Mouse (Mus musculus) small intestine, adult 2 months (tissue): Measurements from ENCODE around the gene Enc1. TPM values are rescaled to one million over a fixed set of nuclear protein-coding genes. Genes with fewer than 3 reads are reported as not detected.

ENCODE experiments used
- H3K27ac ChIP-seq: fragments of 200-500 bp; 2 replicates; pipeline ENCODE4 v1.5.1; 2012; ENCODE audit warnings: low read depth, low read length, control low read depth, inconsistent platforms; ENCODE audit not compliant: insufficient read depth
- H3K27me3 ChIP-seq: fragments of 200-500 bp; 2 replicates; pipeline ENCODE4 v1.6.1; 2012; ENCODE audit warnings: mild to moderate bottlenecking, moderate library complexity, low read length, inconsistent platforms; ENCODE audit not compliant: control insufficient read depth, insufficient read depth
- H3K36me3 ChIP-seq: fragments of 200-500 bp; 2 replicates; pipeline ENCODE4 v1.6.1; 2012; ENCODE audit warnings: mild to moderate bottlenecking, low read length, control low read depth, inconsistent platforms; ENCODE audit not compliant: control insufficient read depth, insufficient read depth
- H3K4me1 ChIP-seq: fragments of 200-500 bp; 2 replicates; pipeline ENCODE4 v1.6.1; 2012; ENCODE audit warnings: low read length, inconsistent platforms, mixed read lengths; ENCODE audit not compliant: control insufficient read depth, insufficient read depth, insufficient read length
- H3K4me3 ChIP-seq: fragments of 200-500 bp; 2 replicates; pipeline ENCODE4 v1.5.1; 2012; ENCODE audit warnings: low read depth, mild to moderate bottlenecking, control low read depth, inconsistent platforms, low read length, moderate library complexity
- CTCF ChIP-seq: fragments of 200-500 bp; IDR thresholded peaks from 2 replicates; pipeline ENCODE4 v1.5.1; 2012; ENCODE audit warnings: low read depth, mild to moderate bottlenecking, control low read depth, inconsistent platforms, low read length, moderate library complexity, mixed read lengths; ENCODE audit not compliant: insufficient replicate concordance, insufficient read length; ENCODE audit errors: extremely low read depth
- POLR2A ChIP-seq: fragments of 200-500 bp; IDR thresholded peaks from 2 replicates; pipeline ENCODE4 v1.6.1; 2012; ENCODE audit warnings: low read depth, mild to moderate bottlenecking, control low read depth, inconsistent platforms, low read length, moderate library complexity
- WGBS: fragments of 180-500 bp; shearing (Covaris S2); methylation state at CpG from one replicate; pipeline ENCODE4 v1.1.7; 2018; 5-methylcytosine and 5-hydroxymethylcytosine counted together
- polyA plus RNA-seq: library from polyadenylated mRNA; depleted of rRNA; stranded (reverse); fragments of >200 nt; gene quantifications from 2 replicates; pipeline ENCODE4 v1.2.3, GENCODE M21; 2012

Enc1 gene
- polyA plus RNA-seq, 1 experiment = 4.6 TPM

DNA sequence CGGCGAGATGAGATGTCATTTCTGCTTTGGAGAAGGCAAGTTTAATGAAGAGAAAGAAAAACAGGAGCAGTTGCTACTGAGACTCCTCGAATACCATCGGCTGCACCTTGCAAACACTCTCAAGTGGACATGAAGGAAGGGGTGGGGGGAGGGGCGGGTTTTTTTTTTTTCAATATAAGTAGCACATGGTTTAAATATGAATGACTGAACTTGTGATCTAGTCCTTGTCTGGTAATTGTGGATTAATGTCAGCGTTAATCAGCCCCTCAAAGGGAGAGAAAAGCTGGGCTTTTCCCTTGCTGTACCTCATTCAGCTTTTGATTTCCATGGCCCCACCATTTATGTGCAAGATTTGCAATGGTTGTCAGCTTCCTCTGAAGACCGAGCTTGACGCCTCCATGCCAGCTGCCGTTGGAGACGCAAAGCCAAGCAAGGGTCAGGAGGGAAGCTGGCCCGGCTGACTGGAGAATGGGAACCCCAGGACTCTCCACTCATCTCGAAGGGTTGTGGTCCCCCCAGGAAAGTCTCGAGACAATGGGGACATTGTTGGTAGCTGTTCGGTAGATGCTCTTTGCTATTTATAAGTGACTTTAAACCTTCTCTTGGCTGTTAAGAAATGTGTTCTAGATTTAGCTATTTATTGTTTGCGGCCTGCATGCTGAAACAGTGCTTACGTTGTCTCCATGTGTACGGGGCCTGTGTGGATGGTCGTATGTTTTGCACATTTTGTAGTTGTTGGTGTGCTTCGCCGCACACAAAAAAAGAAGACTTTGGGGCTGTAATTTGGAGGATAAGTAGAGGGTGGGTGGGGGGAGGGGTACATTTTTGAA lies 9.9 kb downstream of the Enc1 start:
- 91% methylated on average over 20 of the region's 20 CpGs for WGBS
- no peak overlapping the region for H3K27ac ChIP-seq
- no peaks in the 10 kb centered on the region for H3K27me3 ChIP-seq
- peaks cover 47% of the 10 kb centered on the region for H3K36me3 ChIP-seq
- H3K4me3 ChIP-seq = no peak overlapping the region
- TF ChIP-seq CTCF = no peak
- TF ChIP-seq POLR2A = no peak
- peaks cover 12% of the 10 kb centered on the region; the same call in 1 of the 2 replicates for H3K4me1 ChIP-seq

DNA sequence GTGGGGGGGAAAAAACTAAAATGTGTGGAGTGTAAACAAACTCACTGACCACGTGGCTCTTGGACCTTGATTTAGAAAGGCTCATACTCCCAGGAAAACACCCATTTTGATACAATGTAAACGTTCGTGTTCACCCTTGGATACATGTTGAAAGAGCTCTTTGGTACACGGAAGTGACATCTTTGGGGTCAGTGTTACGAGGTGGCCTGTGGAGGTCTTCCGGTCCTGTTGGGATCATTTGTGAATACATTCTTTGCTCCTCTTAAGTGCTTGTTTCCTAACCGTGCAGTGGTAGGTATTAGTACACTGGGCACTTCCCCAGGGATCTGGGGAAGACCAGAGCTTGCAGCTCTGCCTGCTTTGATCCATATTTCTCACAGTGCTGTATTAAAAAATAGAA lies 10.8 kb downstream of the Enc1 start:
- H3K4me1 ChIP-seq = peaks cover 12% of the 10 kb centered on the region; the same call in 1 of the 2 replicates
- 65% methylated on average over 7 of the region's 7 CpGs for WGBS
- no peak overlapping the region for H3K27ac ChIP-seq
- H3K36me3 ChIP-seq = peaks cover 37% of the 10 kb centered on the region
- no peaks in the 10 kb centered on the region for H3K27me3 ChIP-seq
- no peak overlapping the region for H3K4me3 ChIP-seq
- TF ChIP-seq CTCF (no peak), POLR2A (no peak)

DNA sequence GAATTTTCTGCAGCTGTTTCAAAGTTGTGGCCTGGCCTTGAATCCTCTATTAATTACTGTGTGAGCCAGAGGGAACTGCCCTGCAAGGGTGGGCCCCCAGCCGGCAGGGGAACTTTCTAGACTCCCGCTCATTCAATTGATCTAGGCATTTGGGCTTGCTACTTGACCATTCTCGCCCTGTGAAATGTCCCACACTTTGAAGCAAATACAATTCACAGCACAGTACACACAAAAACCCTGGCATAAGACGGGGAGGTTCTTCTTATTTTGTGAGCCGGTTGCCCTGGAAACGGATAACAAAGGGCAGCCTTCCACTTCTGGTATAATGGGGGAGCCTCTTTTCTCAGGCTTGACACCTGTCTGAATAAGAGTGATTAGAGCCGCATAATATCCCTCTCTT lies 11.6 kb downstream of the Enc1 start:
- no peak overlapping the region for H3K4me3 ChIP-seq
- H3K27me3 ChIP-seq = no peaks in the 10 kb centered on the region
- TF ChIP-seq CTCF (no peak), POLR2A (no peak)
- H3K4me1 ChIP-seq = peaks cover 12% of the 10 kb centered on the region
- no peak overlapping the region for H3K27ac ChIP-seq
- WGBS = 60% methylated on average over 7 of the region's 7 CpGs
- peaks cover 32% of the 10 kb centered on the region for H3K36me3 ChIP-seq

DNA sequence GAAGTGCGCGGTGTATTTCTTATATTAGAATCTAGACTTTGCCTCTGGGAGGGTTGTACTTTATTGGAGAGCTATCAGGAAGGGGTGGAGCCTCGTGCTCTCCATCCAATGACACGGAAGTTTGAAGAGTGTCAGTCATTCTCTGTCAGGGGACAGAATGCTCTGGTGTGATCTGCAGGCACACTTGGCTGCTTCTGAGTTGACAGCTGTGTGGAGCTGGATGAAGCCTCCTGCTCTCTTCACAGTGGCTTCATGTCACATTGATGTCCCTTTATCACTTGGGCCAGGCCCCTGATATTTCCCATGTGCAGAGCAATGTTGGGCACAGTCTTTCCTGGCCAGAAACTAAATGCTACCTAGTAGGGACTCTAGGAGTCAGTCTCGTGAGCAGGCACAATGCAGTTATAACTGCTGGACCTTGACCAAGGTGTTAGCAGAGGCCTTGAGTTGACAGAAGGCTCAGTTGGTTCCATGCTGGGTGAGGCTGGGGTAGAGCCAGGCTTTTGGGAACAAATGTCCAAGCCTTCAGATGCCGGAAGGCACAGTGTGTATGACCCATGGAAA lies 12.6 kb downstream of the Enc1 start:
- peak overlapping the region; percentile 95 for H3K27ac ChIP-seq
- H3K27me3 ChIP-seq = no peaks in the 10 kb centered on the region
- peaks cover 24% of the 10 kb centered on the region for H3K36me3 ChIP-seq
- WGBS = 27% methylated on average over 6 of the region's 6 CpGs
- peaks cover 12% of the 10 kb centered on the region for H3K4me1 ChIP-seq
- TF ChIP-seq CTCF (no peak), POLR2A (peak; percentile 47; the same call in 1 of the 2 replicates)
- no peak overlapping the region for H3K4me3 ChIP-seq

DNA sequence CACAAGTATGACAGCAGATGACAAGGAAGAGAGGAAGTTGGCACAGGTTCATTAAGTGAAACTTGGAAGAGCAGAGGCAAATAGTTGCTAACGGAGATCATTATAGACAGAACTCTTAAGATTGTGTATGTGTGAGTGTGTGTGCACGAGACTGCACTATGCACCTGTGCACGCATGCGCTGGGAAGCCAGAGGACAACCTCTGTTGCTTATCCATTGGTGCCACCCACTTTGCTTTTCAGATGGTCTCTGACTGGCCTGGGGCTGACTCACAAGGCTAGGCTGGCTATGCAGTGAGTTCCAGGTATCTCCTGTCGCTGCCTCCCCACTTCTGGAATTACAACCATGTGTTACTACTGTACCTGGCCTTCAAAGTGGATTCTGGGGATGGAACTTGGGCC lies 13.1 kb downstream of the Enc1 start:
- TF ChIP-seq CTCF (no peak), POLR2A (no peak)
- Histone ChIP-seq H3K4me3 (no peak overlapping the region), H3K36me3 (peaks cover 24% of the 10 kb centered on the region), H3K4me1 (peaks cover 10% of the 10 kb centered on the region), H3K27ac (peak overlapping the region; percentile 95), H3K27me3 (no peaks in the 10 kb centered on the region)
- 39% methylated on average over 5 of the region's 5 CpGs for WGBS

DNA sequence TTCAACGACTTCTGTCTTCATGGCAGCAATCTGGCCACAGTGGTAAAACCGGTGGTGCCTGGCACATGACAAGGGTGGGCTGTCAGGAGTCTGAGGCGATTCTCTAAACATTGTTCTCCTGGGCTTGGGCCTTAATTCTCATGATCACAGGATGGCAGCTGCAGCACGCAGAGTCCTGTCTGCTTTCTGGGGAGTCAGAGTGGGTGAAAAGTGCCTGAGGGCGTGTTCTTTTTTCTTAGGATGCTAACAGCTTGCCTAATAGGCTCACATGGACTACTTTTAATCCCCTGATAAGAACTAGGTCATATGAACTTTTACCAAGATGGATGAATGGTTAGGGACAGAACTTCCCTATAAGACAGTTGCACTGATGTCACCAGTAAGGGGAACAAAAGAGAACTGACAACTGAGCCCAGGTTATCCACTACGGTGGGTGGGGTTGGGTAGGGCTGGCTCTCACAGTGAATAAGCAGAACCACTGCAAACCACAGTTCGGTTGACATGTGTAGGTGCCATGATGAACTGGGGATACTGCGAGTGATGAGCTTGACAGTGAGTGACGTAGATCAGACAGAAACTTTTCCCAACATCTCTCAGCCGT lies 13.8 kb downstream of the Enc1 start:
- H3K27me3 ChIP-seq = no peaks in the 10 kb centered on the region
- TF ChIP-seq CTCF = no peak
- TF ChIP-seq POLR2A = no peak
- peaks cover 24% of the 10 kb centered on the region for H3K36me3 ChIP-seq
- H3K27ac ChIP-seq = peak overlapping the region; percentile 95
- peaks cover 10% of the 10 kb centered on the region for H3K4me1 ChIP-seq
- WGBS = 89% methylated on average over 10 of the region's 10 CpGs
- H3K4me3 ChIP-seq = no peak overlapping the region
